Mouse (Mus musculus): ENCODE results near the gene Mgat4d. TPM values are rescaled to one million over a fixed set of nuclear protein-coding genes. Genes with fewer than 3 reads are reported as not detected.

Mgat4d gene
- polyA plus RNA-seq, 2 experiments: not detected

DNA sequence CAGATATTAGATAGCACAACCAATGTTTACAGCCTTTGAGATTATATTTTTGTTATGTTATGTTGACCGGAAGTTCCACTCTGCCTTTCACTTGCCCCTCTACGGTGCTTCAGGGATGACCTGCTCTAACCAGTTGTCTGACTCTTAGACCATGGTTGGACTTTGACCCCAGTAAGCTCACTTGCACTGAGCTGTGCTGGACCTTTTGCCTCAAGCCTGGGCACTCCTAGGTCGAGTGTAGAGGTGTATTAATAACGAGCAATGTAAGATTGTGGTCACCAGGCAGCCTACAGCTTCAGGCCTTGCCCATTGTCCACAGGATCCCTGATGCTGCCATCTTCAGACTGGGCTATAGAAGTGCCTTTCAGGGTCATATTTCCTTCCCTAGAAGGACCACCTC is 49.5 kb downstream of the Mgat4d start:
- ATAC-seq (ENCODE audit: low FRiP score, low read depth): no peak
- DNase-seq (ENCODE audit: low spot score): no peak
- Histone ChIP-seq H3K9ac (ENCODE audit: low read depth, low read length, severe bottlenecking) (no peak overlapping the region), H3K27ac (replicated peaks; ENCODE audit: low read depth, low read length) (no peak overlapping the region), H3K9me3 (ENCODE audit: control insufficient read depth, low read length) (peaks cover 4% of the 10 kb centered on the region; the same call in 1 of the 2 replicates), H3K4me3 (replicated peaks; ENCODE audit: low read length) (no peak overlapping the region), H3K27me3 (ENCODE audit: control insufficient read depth, insufficient read depth, low read length) (no peaks in the 10 kb centered on the region), H3K4me2 (replicated peaks; ENCODE audit: low read depth, low read length, severe bottlenecking) (no peak overlapping the region), H3K36me3 (ENCODE audit: control insufficient read depth, insufficient read depth, low read length) (no peaks in the 10 kb centered on the region), H3K4me1 (ENCODE audit: control insufficient read depth, insufficient read depth, low read length) (no peaks in the 10 kb centered on the region)
- TF ChIP-seq POLR2A (IDR thresholded peaks at IDR 0.05; ENCODE audit: borderline replicate concordance, extremely low read depth, insufficient read depth, insufficient read length): no peak
- WGBS: 74% methylated on average over 4 of the region's 4 CpGs

DNA sequence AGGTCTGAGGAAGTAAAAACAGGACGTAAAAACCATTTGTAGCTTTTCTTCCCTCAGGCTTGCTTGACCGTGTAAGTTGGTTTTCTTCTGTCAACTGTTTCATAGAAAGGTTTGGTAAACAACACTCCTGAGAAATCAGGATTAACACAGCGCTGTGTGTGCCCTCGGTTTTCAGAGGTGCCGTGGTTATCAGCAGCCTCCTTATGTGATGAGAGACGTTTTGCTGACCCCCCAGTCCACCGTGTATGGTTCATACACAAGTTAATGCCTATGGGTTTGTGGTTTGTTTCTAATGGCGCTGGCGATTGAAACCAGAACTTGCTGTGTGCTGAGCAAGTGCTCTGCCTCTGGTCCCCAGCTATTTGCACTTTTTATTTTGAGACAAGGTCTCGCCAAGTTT is 57.3 kb downstream of the Mgat4d start:
- no peak overlapping the region for H3K27ac ChIP-seq (replicated peaks; ENCODE audit: low read depth, low read length)
- no peak for ATAC-seq (ENCODE audit: low FRiP score, low read depth)

DNA sequence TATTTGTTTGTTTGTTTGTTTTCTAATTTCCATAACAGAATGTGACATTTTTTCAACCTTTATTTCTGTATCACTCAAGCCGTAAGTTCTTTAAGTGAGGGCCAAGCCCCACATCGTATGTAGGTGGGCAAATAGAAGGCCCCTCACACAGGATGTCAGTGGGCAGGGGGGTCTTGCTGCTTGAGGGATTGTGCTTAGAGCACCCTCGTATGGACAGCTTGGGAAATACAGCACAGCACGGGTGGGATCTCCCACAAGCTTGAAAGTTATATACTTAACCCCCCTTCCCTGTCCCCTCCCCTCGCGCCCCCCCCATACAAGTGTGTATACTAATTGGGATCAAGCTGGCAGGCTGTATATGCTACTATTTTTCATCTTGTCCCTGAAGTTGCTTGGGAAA is 58.6 kb downstream of the Mgat4d start:
- Histone ChIP-seq H3K9me3 (ENCODE audit: control insufficient read depth, low read length) (no peaks in the 10 kb centered on the region), H3K4me1 (ENCODE audit: control insufficient read depth, insufficient read depth, low read length) (no peaks in the 10 kb centered on the region), H3K4me2 (replicated peaks; ENCODE audit: low read depth, low read length, severe bottlenecking) (no peak overlapping the region), H3K9ac (ENCODE audit: low read depth, low read length, severe bottlenecking) (no peak overlapping the region), H3K4me3 (replicated peaks; ENCODE audit: low read length) (no peak overlapping the region), H3K27ac (replicated peaks; ENCODE audit: low read depth, low read length) (no peak overlapping the region), H3K36me3 (ENCODE audit: control insufficient read depth, insufficient read depth, low read length) (no peaks in the 10 kb centered on the region), H3K27me3 (ENCODE audit: control insufficient read depth, insufficient read depth, low read length) (no peaks in the 10 kb centered on the region)
- DNase-seq (ENCODE audit: low spot score) (no peak), ATAC-seq (ENCODE audit: low FRiP score, low read depth) (no peak)
- WGBS: 31% methylated on average over 6 of the region's 6 CpGs
- no peak for TF ChIP-seq POLR2A (IDR thresholded peaks at IDR 0.05; ENCODE audit: borderline replicate concordance, extremely low read depth, insufficient read depth, insufficient read length)

More for the DNA sequence above, 57.3 kb downstream of the Mgat4d start:
- Histone ChIP-seq H3K4me3 (replicated peaks; ENCODE audit: low read length) (no peak overlapping the region), H3K4me2 (replicated peaks; ENCODE audit: low read depth, low read length, severe bottlenecking) (no peak overlapping the region), H3K36me3 (ENCODE audit: control insufficient read depth, insufficient read depth, low read length) (no peaks in the 10 kb centered on the region), H3K9me3 (ENCODE audit: control insufficient read depth, low read length) (no peaks in the 10 kb centered on the region), H3K4me1 (ENCODE audit: control insufficient read depth, insufficient read depth, low read length) (no peaks in the 10 kb centered on the region), H3K9ac (ENCODE audit: low read depth, low read length, severe bottlenecking) (no peak overlapping the region), H3K27me3 (ENCODE audit: control insufficient read depth, insufficient read depth, low read length) (no peaks in the 10 kb centered on the region)
- no peak for DNase-seq (ENCODE audit: low spot score)
- TF ChIP-seq POLR2A (IDR thresholded peaks at IDR 0.05; ENCODE audit: borderline replicate concordance, extremely low read depth, insufficient read depth, insufficient read length): no peak
- 68% methylated on average over 10 of the region's 10 CpGs for WGBS

DNA sequence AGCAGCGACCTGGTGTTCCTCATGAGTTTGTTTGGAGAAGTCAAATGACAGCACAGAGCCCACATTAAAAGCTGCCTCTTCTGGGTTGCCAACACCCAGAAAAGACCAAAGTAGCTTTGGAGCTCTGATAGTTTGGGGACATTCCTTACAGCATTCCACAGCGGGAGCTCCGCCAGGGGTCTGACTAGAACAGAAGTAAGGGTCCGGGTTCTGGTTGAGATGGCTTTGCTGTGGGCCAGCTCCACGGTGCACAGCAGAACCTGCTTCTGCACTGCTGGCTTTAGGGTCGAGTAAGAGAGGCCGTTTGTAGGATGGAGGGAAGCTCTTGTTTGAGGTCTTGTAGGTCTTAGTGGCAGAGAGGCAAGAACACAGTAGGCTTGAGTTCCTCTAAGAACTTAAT is 60.2 kb downstream of the Mgat4d start:
- Histone ChIP-seq H3K9me3 (ENCODE audit: control insufficient read depth, low read length) (no peaks in the 10 kb centered on the region), H3K4me1 (ENCODE audit: control insufficient read depth, insufficient read depth, low read length) (no peaks in the 10 kb centered on the region), H3K4me2 (replicated peaks; ENCODE audit: low read depth, low read length, severe bottlenecking) (no peak overlapping the region), H3K27ac (replicated peaks; ENCODE audit: low read depth, low read length) (no peak overlapping the region), H3K27me3 (ENCODE audit: control insufficient read depth, insufficient read depth, low read length) (no peaks in the 10 kb centered on the region), H3K9ac (ENCODE audit: low read depth, low read length, severe bottlenecking) (no peak overlapping the region), H3K36me3 (ENCODE audit: control insufficient read depth, insufficient read depth, low read length) (no peaks in the 10 kb centered on the region), H3K4me3 (replicated peaks; ENCODE audit: low read length) (no peak overlapping the region)
- TF ChIP-seq POLR2A (IDR thresholded peaks at IDR 0.05; ENCODE audit: borderline replicate concordance, extremely low read depth, insufficient read depth, insufficient read length): no peak
- DNase-seq (ENCODE audit: low spot score) (no peak), ATAC-seq (ENCODE audit: low FRiP score, low read depth) (no peak)
- WGBS: 71% methylated on average over 7 of the region's 7 CpGs

DNA sequence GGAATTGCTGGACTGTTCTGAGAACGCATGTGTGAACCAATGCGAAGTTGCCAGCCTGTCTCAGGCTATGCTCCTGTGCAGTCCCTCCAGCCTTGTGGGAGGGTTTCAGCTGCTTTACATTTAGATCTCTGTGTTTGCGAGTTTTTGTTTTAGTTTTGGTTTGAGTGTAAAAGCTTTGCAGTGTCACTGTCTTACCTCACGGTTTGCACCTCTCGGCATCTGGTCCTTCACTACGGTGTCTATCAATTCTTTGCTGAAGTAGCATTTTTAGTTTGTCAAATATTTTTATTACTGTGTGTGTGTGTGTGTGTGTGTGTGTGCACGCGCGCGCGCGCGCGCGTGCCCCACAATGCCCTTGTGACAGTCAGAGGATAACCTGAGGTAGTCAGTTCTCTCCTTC is 68.6 kb downstream of the Mgat4d start:
- H3K4me3 ChIP-seq (replicated peaks; ENCODE audit: low read length): no peak overlapping the region
- no peaks in the 10 kb centered on the region for H3K27me3 ChIP-seq (ENCODE audit: control insufficient read depth, insufficient read depth, low read length)
- no peak for TF ChIP-seq POLR2A (IDR thresholded peaks at IDR 0.05; ENCODE audit: borderline replicate concordance, extremely low read depth, insufficient read depth, insufficient read length)
- no peaks in the 10 kb centered on the region for H3K36me3 ChIP-seq (ENCODE audit: control insufficient read depth, insufficient read depth, low read length)
- H3K27ac ChIP-seq (replicated peaks; ENCODE audit: low read depth, low read length): no peak overlapping the region
- no peaks in the 10 kb centered on the region for H3K4me1 ChIP-seq (ENCODE audit: control insufficient read depth, insufficient read depth, low read length)
- WGBS: 94% methylated on average over 15 of the region's 15 CpGs
- DNase-seq (ENCODE audit: low spot score) (no peak), ATAC-seq (ENCODE audit: low FRiP score, low read depth) (no peak)
- H3K9ac ChIP-seq (ENCODE audit: low read depth, low read length, severe bottlenecking): no peak overlapping the region
- no peaks in the 10 kb centered on the region for H3K9me3 ChIP-seq (ENCODE audit: control insufficient read depth, low read length)
- no peak overlapping the region for H3K4me2 ChIP-seq (replicated peaks; ENCODE audit: low read depth, low read length, severe bottlenecking)

DNA sequence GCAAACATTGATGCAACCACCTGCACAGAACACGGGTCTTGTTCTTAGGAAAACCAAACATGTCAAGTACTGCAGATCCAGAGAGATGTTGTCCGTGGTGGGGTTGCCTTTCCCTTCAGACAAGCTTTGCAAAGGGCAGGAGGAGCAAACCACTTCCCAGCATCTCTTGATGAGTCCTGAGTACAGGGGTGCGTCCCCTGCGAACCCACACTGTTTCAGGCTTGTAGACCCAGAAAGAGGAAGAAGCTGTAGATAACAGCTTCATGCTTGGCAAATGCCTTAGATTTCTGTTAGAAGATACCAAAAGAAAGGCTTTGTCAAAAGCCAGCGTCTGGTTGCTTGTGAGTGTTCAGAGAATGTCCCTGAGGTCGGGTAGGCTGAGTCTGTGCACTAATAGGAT is 69.7 kb downstream of the Mgat4d start:
- H3K4me3 ChIP-seq (replicated peaks; ENCODE audit: low read length): no peak overlapping the region
- no peak overlapping the region for H3K4me2 ChIP-seq (replicated peaks; ENCODE audit: low read depth, low read length, severe bottlenecking)
- no peak for TF ChIP-seq POLR2A (IDR thresholded peaks at IDR 0.05; ENCODE audit: borderline replicate concordance, extremely low read depth, insufficient read depth, insufficient read length)
- no peaks in the 10 kb centered on the region for H3K36me3 ChIP-seq (ENCODE audit: control insufficient read depth, insufficient read depth, low read length)
- H3K4me1 ChIP-seq (ENCODE audit: control insufficient read depth, insufficient read depth, low read length): no peaks in the 10 kb centered on the region
- no peaks in the 10 kb centered on the region for H3K27me3 ChIP-seq (ENCODE audit: control insufficient read depth, insufficient read depth, low read length)
- 86% methylated on average over 6 of the region's 6 CpGs for WGBS
- no peak overlapping the region for H3K9ac ChIP-seq (ENCODE audit: low read depth, low read length, severe bottlenecking)
- no peak overlapping the region for H3K27ac ChIP-seq (replicated peaks; ENCODE audit: low read depth, low read length)
- no peaks in the 10 kb centered on the region for H3K9me3 ChIP-seq (ENCODE audit: control insufficient read depth, low read length)
- DNase-seq (ENCODE audit: low spot score) (no peak), ATAC-seq (ENCODE audit: low FRiP score, low read depth) (no peak)

All from limb, embryonic 14.5 days (tissue).